Mouse (Mus musculus): ENCODE measurements around the gene Kars.

Kars gene

DNA sequence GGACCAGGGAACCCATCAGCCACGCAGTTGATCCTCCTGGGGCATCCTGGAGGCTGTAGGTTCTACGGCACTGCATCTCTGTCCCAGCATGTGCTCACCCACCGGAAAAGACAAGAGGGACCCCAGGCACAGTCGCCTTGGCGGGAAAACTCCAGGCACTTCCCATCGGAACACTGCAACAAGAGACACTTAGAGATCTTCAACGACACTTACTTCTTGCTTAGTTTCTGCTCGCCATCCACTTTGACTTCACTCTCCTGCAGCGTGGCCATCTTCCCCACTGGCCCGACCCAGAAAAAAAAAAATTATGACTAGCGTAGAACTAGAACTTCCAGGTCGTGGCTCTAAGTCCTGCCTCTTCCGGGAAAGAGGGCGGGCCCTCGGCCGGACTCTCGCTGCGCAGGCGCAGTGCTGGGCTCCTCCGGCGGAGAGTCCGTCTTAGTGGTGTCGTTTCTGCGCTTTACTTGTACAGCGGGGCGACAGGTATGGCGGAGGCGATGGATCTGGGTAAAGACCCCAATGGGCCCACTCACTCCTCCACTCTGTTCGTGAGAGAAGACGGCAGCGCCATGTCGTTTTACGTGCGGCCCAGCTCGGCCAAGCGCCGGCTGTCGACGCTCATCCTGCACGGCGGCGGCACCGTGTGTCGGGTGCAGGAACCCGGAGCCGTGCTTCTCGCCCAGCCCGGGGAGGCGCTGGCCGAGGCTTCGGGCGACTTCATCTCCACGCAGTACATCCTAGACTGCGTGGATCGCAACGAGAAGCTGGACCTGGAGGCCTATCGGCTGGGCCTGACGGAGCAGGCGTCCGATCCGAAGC, at the start of gene Kars, which contains the start of gene Terf2ip:
TSS of gene Kars (minus strand) at position 327 of the 819 bp plus-strand sequence.
TSS of gene Terf2ip (plus strand) at position 402 of the 819 bp plus-strand sequence.
- in situ Hi-C loops (cut with MboI, MseI), result no loop called here

DNA sequence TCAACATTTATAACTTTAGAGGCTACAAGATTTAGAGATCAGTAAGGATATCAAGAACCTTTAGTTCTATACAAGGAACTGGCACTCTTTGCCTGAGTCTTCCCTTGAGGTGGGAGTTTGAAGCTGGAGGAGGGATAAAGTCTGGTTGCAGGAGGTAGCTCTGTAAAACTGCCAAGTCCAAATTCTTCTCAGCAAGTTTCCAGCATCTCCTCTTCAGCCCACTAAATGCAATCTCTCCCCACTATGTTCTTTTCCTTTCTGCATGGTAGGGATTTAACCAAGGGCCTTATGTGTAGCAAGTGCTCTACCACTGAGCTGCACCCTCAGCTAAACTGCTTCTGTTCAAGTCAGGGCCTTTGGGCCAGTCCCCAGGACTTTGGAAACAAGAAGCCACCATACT, 43.3 kb upstream of the Kars start:
- in situ Hi-C loops (cut with MboI, MseI), result loop anchor here (25.0 kb wide), 2 partner anchors 908 to 1933 kb away; no protein-coding TSS in a partner anchor

DNA sequence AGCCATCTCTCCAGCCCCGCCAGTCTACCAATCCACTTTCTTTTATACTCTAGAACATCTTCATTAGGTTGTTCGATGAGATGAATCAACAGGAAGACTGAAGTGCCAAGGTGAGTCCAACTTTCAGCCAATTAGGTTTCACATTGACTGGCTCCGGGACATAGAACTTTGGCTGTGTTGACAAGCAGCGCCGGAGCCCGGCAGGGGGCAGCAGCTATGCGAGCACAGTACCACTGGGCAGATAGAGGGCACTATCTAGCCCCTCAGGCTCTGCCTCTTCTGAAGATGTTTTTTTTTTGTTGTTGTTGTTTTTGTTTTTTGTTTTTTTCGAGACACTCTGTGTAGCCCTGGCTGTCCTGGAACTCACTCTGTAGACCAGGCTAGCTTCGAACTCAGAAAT, 40.4 kb upstream of the Kars start:
- in situ Hi-C loops (cut with MboI, MseI), result loop anchor here (25.0 kb wide), 2 partner anchors 911 to 1936 kb away; no protein-coding TSS in a partner anchor

DNA sequence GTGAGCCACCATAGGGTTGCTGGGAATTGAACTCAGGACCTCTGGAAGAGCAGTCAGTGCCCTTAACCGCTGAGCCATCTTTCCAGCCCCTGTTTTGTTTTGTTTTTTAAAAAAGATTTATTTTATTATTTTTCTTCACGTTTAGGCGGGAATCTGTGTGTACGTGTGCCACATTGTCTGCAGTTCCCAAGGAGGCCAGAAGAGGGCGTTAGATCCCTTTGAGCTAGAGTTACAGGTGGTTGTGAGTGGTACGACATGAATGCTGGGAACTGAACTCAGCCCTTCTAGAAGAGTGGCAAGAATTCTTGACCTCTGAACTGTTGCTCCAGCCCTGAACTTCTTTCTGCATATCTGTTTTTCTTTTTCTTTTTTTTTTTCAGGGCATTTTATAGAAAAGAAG, 38.9 kb upstream of the Kars start:
- in situ Hi-C loops (cut with MboI, MseI), result loop anchor here (10.0 to 25.0 kb wide), 3 partner anchors 912 to 1937 kb away; partner anchors contain the start of gene Mon1b

DNA sequence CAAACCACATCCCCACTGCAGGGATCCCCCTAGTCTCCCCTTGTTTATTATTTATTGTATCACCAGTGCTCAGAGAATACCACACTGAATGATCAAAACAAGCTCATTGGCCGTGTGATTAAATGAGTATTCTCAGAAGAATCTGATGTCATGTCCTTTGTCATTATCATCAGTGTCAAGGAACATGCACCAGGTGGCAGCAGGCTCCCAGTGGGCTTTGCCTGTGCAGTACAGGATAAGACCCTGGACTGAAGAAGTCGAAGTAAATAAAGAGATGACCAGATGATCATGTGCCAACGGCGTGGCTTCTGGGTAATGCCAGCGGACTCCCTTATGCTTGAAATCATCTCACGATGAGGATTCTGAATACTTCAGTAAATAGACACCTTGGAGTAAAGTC, 37.2 kb upstream of the Kars start:
- in situ Hi-C loops (cut with MboI, MseI), result loop anchor here (10.0 kb wide), 1 partner anchor 1587 kb away; the partner anchor contains the start of gene Mon1b

DNA sequence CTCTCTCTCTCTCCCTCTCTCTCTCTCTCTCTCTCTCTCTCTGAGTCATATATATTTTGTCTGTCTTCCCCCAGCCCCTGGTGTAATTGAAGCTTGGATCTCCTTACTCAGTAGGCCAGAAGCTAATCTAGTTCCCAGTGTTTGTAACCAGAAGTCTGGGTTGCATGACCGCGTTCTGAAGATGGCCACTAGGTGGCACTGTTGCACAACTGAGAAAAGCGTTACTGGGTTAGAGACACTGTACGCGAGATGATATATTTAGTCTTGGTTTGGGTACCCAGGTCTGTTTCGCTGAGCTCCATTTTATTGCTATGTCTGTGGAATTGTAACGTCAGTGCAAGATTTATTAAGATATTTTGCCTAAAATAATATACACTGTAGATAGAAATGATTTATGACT, 34.8 kb upstream of the Kars start:
- in situ Hi-C loops (cut with MboI, MseI), result loop anchor here (10.0 kb wide), 1 partner anchor 1589 kb away; the partner anchor contains the start of gene Mon1b

DNA sequence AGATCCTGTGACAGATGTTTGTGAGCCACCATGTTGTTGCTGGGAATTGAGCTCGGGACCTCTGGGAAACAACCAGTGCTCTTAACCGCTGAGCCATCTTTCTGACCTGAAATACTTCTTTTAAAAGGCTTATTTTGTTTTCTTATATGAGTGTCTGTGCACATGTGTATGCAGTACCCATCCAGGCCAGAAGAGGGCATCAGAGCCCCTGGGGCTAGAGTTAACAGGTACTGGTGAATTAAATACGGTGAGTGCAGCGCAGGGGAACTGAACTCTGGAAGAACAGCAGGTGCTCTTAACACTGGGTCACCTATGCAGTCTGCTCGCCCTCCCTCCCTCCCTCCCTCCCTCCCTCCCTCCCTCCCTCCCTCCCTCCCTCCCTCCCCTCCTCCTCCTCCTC, 34.1 kb upstream of the Kars start:
- in situ Hi-C loops (cut with MboI, MseI), result loop anchor here (10.0 kb wide), 1 partner anchor 1590 kb away; the partner anchor contains the start of gene Mon1b

DNA sequence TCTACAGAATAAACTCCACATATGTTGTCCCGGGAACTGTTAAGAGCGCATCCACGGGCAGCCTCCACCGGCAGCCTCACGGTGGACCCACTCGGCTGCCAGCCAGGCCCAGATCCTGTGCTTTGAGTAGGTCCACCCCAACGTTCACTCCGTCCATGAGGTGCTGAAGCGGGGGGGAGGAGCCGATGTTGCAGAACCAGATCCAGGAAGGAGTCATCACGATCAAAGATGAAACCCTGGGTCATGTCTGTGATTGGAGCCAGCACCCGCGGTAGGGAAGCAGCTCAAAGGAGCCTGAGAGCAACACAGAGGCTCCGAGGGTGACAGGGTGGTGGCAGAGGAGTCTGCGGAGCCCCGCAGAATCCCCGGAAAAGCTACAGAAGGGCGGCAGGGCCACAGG, 26.4 kb upstream of the Kars start:
- in situ Hi-C loops (cut with MboI, MseI), result no loop called here

DNA sequence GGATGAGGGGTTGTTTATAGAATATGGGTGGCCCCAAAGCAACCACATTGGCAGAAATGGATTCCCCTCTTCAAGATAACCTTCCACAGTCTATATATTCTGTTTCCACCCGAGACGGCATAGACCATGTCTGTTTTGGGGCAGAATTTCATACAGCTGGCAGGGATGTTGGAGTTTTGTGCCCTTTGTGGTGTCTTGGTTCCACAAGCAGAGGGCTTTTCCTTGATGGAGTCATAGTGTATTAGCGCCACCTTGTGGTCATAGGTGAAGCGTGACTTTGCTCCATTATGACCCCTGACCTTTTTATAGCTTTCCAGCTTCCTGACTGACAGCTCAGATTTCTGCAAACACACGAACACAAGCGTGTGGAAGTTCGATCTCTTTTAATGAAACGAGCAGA, 23.5 kb upstream of the Kars start:
- in situ Hi-C loops (cut with MboI, MseI), result no loop called here

DNA sequence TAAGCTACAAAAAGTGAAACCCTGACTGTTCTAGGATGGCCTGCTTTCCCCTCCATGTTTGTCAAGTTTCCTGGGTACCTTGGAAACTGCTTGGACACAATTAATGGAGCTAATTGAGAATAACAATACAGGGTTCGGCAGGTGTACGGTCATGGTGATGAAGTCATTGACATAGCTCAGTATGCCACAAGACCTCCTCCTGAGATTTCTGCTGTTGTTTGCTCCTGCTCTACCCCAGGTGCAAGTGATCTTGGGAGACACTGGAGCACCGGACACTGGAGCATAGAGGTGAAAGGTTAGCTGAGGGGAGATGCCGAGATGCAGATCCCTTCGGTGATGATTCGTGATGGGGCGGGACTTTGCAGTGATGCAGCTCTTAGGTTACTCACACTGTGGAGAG, 21.9 kb upstream of the Kars start:
- in situ Hi-C loops (cut with MboI, MseI), result no loop called here

DNA sequence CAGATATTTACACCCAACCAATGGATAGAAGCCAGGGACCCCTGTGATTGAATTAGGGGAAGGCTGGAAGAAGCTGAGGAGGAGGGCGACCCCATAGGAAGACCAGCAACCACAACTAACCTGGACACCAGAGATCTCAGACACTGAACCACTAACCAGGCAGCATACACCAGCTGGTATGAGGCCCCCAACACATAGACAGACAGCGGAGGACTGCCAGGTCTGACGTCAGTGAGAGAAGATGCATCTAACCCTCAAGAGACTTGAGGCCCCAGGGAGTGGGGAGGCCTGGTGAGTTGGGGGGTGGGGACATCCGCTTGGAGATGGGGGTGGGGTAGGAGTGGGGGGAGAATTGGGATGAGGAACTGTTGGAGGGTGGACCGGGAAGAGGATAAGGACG, 19.5 kb upstream of the Kars start:
- in situ Hi-C loops (cut with MboI, MseI), result no loop called here

DNA sequence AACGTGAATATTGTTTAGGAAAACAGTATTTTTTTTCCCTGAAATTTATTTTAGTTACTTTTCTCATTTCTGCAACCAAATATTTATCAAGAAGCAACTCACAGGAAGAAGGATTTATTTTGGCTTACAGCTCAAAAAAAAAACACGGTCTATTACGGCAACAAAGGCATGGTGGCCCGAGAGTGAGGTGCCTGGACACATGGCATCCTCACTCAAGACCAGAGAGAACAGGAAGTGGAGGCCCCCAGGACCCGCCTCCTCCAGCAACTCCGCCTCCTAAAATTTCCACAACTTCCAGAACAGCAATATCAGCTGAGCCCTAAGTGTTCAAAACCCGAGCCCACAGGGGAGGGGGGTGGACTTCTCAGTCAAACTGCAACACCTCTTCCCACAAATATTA, 18.3 kb upstream of the Kars start:
- in situ Hi-C loops (cut with MboI, MseI), result no loop called here

DNA sequence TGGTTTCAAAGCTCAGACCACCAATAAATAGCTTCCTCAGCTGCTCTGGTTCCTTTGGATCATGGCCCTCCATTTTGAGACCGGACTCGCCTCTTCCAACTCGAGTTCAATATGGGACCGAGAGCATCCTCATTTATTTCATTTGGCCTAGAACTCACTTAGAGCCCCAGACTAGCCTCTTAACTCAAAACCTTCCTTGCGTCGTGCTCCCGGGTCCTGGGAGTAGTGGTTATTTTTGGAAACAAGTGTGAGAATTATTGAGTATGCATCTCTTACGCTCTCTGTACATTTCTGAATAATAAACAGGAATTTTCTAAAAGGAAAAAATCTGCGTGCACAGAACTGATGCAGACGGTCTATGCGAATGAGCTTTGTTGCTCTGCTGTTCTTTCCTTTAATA, 3.8 kb upstream of the Kars start, which contains the start of gene Gm6793:
TSS of gene Gm6793 (minus strand) at position 101 of the 400 bp plus-strand sequence.
- in situ Hi-C loops (cut with MboI, MseI), result no loop called here

DNA sequence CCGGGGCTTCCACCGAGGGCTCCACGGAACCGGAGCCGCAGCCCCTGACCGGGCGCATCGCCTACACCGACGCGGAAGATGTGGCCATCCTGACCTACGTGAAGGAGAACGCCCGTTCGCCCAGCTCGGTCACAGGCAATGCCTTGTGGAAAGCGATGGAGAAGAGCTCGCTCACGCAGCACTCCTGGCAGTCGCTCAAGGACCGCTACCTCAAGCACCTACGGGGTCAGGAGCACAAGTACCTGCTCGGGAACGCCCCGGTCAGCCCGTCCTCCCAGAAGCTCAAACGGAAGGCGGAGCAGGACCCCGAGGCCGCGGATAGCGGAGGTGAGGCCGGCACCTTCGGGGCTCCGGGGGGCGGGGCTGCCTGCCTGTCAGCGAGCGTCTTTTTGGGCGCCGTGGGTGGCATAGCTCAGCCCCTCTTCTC, 706 bp upstream of the Kars start:
- in situ Hi-C loops (cut with MboI, MseI), result no loop called here

DNA sequence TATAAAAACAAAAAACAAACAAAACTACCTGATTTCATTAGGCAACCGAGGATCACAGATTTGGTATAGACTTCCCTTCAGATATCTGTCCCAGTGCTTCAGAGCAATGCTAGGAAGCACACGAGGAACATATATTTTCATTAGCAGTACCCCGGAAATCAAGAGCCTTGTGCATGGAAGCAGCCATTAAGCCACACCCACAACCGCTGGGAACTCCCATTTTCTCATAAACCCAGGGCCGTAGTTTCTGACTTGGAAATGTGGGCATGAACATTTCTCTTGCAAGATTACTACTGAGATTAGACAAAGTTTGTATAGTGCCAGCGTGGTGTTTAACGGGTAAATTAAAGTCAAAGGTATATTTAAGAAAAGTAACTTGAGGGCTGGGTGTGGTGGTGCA, 1.6 kb downstream of the Kars start:
- in situ Hi-C loops (cut with MboI, MseI), result loop anchor here (5.0 kb wide), 1 partner anchor 147 kb away; no protein-coding TSS in a partner anchor

DNA sequence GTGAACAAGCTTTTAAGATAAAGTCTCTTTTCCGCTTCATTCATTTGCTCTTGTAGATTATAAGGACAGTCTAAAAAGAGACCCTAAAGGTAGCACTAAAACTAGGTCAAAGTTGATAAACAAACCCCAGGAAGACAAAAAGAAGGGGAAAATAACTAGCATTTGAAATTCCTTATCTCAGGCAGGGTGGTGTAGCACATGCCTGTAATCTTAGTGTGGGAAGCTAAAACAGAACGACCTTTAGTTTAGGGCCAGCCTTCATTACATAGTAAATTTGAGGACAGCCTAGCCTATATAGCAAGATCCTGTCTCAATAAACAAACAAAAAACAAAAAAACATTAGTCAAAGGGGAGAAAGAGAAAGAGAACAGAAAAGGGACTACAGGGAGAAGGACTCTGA, 3.5 kb downstream of the Kars start:
- in situ Hi-C loops (cut with MboI, MseI), result loop anchor here (5.0 kb wide), 1 partner anchor 145 kb away; no protein-coding TSS in a partner anchor

DNA sequence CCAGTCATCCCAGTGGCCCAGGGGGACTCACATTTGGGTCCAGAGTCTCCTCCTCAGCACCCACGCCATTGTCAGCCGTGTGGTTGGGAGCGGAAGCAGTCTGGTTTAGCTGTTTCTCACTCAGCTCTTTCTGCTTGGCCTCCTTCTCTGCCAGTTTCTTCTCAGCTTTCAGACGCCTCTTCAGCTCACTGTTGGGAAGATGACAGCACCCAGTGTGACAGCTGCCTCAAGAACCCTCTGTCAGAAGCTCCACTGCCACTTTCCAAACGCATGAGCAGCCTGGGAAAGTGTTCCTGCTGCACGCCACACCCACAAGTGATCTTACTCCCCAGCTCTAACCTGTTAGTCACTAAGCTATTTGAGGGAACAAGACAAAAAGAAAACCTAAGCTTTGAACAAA, 5.5 kb downstream of the Kars start:
- in situ Hi-C loops (cut with MboI, MseI), result loop anchor here (5.0 kb wide), 1 partner anchor 143 kb away; no protein-coding TSS in a partner anchor

DNA sequence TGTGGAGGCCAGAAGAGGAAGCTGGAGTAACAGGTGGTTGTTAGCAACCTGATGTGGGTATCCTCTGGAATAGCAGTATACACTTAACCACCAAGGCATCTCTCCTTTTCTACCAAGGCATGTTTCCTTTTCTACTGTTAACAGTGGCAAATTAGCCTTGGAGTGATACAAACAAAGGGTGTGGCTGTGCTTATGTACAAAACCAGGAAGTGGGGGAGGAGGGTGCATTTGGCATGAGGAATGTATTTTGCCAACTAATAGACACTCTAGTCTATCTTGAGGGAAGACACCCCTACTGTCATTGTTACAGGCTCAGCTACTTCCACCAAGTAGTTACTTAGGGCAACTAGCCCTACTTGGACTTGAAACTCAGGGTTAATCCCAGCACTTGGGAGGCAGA, 6.4 kb downstream of the Kars start:
- in situ Hi-C loops (cut with MboI, MseI), result loop anchor here (5.0 kb wide), 1 partner anchor 142 kb away; no protein-coding TSS in a partner anchor

DNA sequence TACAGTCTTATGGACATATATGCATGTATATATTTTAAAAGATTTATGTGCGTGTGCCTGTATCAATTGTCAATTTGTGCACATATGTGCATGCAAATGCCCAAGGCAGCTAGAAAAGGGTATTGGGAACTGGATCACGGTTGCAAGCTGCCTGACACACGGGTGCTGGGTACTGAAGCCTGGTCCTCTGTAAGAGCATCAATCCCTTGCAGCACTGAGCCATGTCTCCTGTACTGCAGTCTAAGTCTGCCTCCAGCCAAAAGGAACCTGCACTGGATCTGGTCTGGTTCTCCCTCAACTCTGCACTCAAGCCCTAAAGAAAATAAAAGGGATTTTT, 18.5 kb downstream of the Kars start:
- in situ Hi-C loops (cut with MboI, MseI), result loop anchor here (5.0 kb wide), 1 partner anchor 50 kb away; the partner anchor contains the start of gene Gabarapl2

DNA sequence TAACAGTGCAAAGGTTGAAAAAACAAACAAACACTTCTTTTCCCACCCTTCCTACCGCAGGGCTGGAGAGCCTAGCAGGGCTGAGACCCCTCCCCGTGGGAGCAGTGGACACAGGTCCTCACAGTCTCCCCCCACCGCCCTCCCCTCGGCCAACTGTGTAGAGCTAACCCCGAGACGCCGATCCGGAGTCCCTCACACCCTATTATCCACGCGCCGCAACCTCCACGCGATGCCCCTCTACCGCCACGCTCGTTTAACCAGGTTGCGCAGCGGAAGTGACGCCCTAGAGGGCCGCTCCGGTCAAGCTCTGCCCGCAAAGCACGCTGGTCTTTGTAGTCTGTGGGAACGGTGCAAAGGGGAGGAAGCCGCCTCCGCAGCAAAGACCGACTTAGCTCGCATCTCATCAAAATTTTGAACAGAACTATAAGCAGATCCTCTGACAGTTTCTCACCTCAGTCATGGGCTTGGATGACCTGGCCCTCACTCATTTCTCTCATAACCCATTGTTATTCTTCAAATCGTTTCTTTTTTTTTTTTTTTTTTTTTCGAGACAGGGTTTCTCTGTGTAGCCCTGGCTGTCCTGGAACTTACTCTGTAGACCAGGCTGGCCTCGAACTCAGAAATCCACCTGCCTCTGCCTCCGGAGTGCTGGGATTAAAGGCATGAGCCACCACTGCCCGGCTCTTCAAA, 19.0 kb downstream of the Kars start, which contains the start of gene Adat1:
TSS of gene Adat1 (minus strand) at position 290 of the 690 bp plus-strand sequence.
- in situ Hi-C loops (cut with MboI, MseI), result loop anchor here (5.0 kb wide), 1 partner anchor 50 kb away; the partner anchor contains the start of gene Gabarapl2

DNA sequence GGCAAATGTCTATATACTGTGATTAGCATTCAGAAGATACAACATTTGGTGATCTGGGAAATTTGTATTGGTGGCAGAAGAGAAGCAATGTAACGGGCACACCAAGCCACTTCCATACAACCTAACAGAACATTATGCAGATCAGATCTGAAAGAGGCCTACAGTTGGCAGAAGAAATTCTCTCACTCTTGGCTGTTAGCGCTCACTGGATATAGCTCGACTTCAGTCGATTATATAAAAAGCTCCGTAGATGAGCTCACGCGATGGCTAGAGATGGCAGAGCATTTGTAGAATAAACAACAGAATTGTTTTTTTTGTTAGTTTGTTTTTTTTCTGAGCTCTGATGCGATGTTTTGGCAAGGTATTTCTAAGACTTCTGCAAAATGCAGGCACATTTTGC, 19.8 kb downstream of the Kars start:
- in situ Hi-C loops (cut with MboI, MseI), result loop anchor here (5.0 kb wide), 1 partner anchor 49 kb away; the partner anchor contains the start of gene Gabarapl2

DNA sequence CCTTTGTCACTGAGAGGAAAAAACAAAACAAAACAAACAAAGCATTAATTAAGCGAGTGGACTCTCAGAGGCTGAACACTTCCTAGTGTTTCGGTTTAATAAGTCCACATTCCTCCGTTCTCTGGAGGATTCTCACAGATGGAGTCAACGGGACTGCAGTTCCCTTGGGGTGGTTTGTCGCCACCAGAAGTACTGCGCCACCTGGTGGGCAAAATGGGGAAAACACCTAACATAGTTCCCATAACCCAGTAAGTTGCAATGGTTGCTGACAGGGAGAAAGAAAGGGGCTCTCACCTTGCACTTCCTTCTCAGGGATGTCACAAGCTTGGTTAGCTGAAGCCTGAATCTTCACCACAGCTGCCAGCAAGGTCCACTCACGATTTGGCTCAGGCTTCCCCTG, 21.2 kb downstream of the Kars start:
- in situ Hi-C loops (cut with MboI, MseI), result loop anchor here (5.0 kb wide), 1 partner anchor 48 kb away; the partner anchor contains the start of gene Gabarapl2

Measured in T-helper 2 cell (primary cell).